Mouse (Mus musculus): Measurements from ENCODE around the gene Dpy19l2.

DNA sequence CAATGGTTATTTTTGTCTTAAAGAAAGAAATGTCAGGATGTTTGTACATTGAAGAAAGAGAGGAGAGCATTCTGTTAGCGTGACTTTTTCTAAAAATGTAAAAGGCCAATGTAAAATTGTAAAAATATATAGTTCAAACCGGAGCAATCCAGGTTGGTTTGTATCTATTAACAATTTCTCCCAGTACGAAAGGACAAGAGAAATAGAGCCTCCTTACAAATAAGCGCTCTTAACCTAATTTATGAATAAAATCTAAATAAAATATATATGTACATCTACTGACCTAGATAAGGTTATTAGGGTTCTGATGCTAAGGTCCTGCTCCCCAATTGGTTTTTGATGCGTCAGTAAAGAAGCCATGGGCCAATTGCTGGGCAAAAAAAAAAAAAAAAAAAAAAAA is 48.9 kb upstream of the Dpy19l2 start:
- TF ChIP-seq CTCF (IDR thresholded peaks at IDR 0.05; ENCODE audit: borderline replicate concordance, insufficient read depth, low read depth, low read length), result no peak
- no peak for TF ChIP-seq POLR2A (IDR thresholded peaks at IDR 0.05; ENCODE audit: borderline replicate concordance, insufficient read depth, low read length)

Data from cerebellum, adult 2 months (tissue).